Mouse (Mus musculus) hindlimb bud, embryonic 11.5 days (tissue): ENCODE measurements around the gene Gnb3.
"Not testable (repeated sequence)": the region's sequence is repeated elsewhere in the genome, so short reads cannot be mapped to it uniquely, and the experiment has no call there.

Experiments
- DNase-seq: peaks from one replicate; pipeline ENCODE4 v3.0.0-alpha.2; 2012; ENCODE audit warnings: low read depth, low spot score; ENCODE audit errors: extremely low spot score

Gene Gnb3

DNA sequence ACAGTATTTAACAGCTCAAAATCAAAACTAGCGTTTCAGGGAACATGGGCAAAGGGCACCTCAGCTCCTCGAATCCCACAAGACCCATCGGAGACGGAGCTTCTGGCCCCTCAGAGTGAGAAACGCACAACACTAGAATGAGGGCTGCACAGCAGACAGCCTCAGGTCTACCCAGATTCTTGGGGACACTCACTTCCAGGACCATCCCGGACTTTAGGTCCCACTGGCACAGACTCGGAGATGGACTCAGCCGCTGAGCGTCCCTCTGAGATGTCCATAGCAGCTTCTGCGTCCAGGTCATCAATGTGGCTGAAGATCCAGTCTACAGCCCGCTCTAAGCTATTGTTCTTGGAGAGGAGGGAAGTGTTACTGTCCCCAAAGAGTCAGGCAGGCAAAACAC is 22.9 kb downstream of the Gnb3 start:
- no peak for DNase-seq

DNA sequence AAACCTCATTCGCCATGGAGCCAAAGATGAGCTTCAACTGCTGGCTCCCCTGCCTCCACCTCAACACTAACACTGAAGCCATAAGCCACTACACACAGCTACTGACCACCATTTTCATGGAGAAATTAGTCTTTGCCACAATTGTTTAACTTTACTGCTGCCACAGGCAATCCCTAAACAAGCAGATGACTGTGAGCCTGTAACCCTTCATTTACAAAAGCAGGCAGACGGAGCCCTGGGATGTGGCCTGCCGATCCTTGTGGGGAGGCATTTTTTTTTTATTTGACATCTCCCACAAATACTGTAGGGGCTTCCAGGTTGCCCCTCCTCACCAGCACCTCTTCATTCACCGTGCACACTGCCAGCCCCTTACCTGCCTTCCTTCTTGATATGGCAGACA is 23.5 kb downstream of the Gnb3 start:
- DNase-seq, result no peak

DNA sequence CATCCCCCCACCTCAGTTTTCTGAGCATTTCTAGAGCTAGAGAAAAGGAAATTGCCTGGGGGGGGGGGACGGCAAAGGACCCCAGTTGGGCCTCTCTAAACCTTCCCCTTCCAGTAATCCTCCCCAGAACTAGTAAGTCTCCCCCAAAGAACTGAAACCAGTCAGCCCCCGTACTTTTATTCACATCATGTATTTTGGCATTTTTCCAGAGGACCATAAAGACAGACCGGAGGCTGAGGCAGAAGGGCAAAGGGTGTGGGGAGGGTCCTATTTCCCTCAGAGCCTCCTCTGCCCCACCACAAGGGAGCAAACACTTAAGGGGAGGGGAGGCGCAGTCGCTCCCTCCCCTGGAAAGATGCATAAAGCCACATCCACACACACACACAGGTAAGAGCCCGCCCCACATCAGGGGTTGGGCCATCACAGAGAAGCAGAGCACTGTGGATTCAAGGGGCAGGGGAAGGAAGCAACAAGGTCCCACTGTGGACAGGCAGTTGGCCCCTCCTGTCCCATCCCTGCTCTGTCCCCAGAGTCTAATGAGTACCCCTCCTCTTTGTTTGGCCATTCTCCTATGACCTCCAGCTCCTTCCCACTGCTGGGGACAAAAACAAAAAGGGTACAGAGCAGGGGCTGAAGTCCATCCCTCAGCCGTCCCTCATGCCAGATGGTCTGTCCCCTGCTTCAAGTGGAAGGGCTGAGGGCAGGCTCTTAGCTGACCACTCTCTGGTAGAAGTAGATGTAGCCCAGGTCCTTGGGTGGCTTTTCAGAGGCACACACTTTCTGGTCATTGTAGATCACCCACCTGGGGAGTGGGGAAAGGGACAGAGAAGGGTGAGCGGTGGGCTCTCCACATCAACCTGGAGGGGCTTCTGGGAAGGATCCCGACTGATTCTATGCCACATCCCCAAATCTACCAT is 25.0 kb downstream of the Gnb3 start:
- DNase-seq, result no peak

DNA sequence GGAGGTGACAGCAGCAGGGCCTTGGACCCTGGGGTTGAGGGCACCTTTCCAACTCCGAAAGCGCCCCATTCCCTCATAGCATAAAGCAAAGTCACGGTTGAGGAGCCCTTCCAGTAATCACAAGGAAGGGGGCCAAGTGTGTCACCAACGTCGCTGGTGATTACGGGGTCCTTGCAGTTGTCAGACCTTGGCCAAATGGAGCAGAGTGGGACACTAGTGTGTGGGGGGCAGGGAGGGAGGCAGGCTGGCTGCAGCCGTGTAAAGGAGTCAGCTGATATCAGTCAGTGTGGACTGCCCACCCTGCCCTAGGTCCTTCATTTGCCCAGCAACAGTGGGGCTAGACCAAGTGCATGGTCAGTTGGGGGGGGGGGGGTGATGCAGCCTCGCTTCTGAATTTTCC is 25.6 kb downstream of the Gnb3 start:
- DNase-seq, result no peak

DNA sequence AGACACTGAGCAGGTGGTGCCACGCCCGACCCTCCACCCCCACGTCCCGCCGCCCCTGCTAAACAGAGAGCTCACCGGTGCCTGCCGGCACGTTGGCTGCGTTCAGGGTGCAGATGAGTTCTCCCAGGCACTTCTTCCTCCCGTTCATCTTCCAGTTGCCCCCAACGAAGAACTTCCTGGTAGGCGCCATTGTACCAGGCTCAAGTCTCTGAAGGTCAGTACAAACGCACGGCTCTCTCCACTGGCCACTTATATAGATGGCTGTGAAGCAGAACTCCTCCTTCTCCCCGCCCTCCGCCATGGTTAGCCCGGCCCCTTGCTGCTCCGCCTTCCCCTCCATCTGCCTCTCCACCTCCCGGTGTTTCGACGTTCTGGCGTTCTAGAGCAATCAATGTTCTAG is 26.1 kb downstream of the Gnb3 start, which contains the start of gene Tpi1:
Tpi1 (minus strand) TSS at position 364 of the 400 bp plus-strand sequence.
- DNase-seq, result peak; percentile 71

DNA sequence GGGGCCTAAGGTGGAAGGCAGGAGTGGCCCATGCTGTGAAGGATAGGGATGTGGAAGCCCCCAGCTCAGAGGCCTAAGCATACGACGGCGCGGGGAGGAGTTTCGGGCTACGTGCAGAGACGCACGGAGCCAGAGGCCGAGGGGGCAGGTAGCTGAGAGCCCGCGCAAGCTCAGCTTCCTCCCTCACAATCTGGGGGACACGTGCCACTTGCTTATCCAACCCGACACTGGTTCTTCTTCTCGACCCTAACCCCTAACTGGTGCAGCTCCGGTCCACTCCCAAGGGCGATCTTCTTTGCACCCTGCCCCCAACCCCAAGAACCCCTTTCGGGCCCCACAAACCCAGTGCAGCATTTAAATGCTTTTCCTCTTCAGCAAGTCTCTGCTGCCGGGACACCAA is 26.6 kb downstream of the Gnb3 start:
- DNase-seq, result no peak

DNA sequence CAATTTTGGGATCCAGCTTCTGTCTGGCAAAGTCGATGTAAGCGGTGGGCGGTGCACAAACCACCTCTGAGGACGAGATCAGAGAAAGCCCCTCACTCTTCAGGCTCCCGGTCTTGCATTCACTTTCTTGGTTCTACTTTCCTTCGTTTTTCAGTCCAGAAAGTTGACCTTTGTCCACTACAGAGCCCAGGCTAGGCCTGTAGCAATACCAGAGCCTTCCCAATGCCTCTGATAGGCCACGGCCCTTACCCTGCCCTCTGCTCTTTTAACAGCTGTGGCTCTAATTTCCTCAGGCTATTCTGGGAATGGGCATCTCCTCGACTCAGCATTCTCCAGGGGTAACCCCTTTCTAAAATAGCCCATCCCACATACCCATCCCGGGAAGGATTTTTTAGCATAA is 27.2 kb downstream of the Gnb3 start:
- no peak for DNase-seq

DNA sequence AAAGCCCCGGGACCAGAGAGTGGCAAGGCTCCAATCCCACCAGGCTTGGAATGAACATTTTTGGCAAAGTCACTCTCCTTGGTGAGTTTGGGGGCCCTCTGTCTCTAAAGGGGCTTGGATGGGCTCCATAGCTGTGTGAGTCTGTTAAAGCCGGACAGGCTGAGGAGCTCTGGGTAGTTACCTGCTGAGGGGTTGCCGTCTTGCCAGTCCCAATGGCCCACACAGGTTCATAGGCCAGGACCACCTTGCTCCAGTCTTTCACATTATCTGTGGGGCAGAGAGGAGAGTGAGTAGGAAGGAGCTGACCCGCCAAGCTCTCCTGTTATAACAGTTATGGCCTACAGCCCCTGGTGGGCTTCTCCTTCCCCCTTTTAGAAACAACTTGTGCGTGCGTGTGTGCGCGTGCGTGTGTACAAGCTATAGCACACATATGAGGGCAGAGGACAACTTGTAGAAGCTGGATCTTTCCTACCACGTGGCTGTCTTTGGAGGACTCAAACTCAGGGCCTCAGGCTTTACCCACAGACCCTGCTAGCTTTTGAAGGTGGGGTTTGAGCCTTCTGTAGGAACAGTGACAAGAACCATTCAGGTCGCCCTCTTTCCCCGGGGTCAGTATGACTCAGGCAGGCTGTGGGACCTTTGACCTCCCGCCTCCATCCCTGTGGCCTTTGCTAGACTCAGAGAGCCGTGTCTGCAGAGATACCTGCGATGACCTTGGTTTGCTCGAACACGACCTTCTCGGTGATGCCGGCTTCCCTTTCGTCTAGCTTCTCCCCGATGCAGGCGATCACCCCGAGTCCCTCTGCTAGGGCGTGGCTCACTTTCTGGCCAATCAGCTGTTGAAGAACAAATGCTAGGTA is 28.1 kb downstream of the Gnb3 start:
- DNase-seq, result no peak

DNA sequence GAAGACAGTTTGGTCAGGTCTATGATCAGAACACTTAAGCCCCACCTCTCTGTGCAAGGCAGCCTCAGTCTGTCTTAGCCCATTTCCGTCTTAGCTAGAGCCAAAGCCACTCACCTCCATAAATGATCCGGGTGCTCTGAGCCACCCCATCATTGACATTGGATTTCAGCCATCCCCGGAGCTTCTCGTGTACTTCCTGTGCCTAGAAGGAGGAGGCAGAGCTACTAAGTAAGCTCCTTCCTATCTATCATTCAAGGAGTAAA is 28.7 kb downstream of the Gnb3 start:
- DNase-seq, result no peak

DNA sequence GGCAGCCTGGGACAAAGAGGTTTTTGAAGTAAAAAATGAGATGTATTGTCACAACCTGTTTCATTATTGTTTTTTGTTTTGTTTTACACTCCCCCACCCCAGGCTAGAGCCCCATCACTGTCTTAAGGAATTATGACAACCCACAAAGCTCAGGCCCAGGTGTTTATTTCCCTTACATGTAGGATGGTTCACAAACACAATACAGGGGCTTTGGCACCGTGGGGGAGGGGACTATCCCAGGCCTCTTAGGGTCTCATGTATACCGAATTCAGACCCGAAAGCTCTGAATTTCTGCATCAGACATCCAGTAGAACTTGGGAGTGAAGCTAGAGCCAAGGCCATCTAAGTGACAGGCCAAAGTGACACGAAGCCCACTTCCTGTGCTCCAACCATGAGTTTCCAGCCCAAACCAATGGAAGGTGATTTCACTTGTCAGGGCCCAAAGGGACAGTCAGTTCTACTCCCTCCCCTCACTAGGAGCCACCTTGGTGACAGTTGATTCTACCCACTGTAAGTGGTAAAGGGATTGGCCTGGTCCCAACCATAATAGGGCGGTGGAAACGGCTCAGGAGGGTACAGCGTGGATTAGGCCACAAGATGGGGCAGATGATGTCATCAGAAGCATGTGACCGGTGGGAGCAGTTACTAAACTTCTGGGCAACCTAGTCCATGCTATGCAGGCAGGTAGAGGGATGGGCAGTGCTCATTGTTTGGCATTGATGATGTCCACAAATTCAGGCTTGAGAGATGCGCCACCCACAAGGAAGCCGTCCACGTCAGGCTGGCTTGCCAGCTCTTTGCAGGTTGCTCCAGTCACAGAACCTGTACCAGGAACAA is 29.3 kb downstream of the Gnb3 start:
- DNase-seq, result not testable (repeated sequence)

DNA sequence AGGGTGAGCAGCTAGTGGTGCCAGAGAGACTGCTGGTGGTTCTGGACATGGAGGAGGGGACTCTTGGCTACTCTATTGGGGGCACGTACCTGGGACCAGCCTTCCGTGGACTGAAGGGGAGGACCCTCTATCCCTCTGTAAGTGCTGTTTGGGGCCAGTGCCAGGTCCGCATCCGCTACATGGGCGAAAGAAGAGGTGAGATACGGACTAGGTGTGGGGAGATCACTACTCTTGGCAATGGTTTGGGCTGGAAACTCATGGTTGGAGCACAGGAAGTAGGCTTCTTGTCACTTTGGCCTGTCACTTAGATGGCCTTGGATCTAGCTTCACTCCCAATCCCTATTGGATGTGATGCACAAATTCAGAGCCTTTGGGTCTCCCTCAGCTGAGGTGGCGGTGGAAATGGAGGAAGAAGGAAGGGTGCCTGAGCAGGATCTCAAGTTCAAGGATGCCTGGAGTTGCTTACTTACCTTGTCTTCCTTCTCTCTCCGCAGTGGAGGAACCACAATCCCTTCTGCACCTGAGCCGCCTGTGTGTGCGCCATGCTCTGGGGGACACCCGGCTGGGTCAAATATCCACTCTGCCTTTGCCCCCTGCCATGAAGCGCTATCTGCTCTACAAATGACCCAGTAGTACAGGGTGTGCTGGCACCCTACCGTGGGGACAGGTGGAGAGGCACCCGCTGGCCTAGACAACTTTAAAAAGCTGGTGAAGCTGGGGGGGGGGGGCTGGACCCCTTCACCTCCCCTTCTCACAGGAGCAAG is 30.1 kb downstream of the Gnb3 start:
- DNase-seq, result no peak

DNA sequence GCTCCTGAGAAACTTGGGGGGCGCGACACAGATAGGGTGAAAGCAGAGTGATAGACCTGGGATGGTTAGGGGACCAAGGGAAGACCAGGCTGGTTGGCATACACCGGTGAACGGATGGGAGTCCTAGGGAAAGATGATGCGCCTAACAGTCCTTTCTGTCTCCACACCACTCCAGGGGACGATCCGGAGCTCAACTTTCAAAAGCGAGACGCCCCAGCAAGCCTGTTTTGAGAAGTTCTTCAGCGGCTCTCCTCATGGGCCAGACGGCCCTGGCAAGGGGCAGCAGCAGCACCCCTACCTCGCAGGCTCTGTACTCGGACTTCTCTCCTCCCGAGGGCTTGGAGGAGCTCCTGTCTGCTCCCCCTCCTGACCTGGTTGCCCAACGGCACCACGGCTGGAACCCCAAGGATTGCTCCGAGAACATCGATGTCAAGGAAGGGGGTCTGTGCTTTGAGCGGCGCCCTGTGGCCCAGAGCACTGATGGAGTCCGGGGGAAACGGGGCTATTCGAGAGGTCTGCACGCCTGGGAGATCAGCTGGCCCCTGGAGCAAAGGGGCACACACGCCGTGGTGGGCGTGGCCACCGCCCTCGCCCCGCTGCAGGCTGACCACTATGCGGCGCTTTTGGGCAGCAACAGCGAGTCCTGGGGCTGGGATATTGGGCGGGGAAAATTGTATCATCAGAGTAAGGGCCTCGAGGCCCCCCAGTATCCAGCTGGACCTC is 30.9 kb downstream of the Gnb3 start:
- no peak for DNase-seq

DNA sequence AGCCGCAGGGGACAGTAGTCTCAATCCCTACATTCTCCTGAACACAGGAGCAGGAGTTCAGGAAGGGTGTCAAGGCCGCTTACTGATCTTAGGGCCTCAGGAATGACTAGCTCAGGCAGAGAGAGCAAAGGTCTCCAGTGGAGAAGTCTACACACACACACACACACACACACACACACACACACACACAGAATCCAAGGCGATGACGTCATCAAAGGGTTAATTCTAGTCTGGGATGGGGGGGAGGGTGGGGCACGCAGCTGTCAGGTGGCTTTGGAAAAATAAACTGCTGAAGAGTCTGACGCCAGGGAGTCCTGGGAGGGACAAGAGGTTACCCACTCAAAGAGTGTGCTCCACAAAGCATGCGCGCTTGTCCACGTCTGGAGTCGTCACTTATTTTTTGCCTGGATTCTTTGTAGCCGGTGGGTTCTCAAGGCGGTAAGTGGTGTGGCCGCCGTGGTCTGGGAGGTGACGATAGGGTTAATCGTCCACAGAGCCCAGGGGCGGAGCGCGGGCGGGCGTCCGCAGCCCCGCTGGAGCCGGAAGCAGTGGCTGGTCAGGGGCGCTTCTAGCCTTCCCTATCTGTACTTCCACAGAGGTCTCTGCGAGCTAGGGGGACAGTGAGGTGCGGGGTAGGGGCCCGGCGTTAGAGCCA is 31.6 kb downstream of the Gnb3 start, which contains the start of gene Spsb2:
Spsb2 (plus strand) TSS at position 304 of the 655 bp plus-strand sequence.
- DNase-seq, result no peak

DNA sequence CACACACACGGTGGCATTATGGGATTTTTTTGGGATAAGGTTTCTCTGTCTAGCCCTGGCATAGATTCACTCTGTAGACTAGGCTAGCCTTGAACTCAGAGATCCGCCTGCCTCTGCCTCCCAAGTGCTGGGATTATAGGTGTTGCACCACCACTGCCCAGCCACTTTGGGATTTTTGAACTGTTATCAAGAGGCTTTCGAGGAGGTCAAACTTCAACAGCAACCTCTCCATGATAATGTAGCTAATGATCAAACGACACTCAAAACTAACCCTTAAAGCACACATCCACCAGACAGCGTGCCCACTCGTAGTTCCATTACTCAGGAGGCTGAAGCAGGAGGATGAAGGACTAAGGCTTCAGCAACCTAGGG is 32.1 kb downstream of the Gnb3 start:
- DNase-seq, result no peak

DNA sequence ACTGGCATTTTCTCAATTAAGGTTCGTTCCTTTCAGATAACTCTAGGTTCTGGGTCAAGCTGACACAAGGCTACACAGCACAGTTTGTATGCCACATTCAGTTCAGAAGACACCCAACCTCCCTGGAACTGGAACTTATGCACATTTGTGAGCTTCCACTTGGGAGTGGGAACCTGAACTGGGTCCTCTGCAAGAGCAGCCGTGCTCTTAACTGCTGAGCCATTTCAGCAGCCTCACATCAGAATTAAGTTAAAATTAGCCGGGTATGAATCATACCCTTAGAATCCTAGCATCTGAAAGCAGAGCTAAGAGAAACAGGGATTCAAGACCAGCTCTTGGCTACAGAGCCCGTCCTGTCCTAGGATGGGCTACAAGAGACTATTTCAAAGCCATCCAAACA is 32.7 kb downstream of the Gnb3 start:
- DNase-seq, result no peak

DNA sequence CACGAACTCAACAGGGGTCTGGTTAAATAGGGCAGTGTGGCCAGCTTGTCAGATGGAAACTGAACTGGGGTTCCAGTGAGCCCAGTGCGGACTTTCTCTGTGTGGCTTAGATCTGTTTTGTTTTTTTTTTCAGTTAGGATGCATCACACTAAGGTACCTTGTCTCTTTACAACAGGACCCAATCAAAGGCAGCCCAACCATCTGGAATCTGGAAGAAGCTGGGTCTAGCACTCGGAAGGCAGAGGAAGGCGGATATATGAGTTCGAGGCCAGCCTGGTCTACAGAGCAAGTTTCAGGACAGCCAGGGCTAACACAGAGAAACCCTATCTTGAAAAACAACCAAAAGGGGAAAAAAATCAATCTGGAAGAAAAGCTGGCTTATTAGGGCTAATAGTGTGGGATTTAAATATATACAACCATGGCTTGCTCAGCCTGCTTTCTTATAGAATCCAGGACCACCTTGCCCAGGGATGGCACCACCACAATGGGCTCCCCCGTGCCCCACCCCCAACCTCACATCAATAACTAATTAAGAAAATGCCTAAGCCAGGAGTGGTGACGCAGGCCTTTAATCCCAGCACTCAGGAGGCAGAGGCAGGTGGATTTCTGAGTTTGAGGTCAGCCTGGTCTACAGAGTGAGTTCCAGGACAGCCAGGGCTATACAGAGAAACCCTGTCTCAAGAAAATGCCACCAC is 33.5 kb downstream of the Gnb3 start:
- no peak for DNase-seq

DNA sequence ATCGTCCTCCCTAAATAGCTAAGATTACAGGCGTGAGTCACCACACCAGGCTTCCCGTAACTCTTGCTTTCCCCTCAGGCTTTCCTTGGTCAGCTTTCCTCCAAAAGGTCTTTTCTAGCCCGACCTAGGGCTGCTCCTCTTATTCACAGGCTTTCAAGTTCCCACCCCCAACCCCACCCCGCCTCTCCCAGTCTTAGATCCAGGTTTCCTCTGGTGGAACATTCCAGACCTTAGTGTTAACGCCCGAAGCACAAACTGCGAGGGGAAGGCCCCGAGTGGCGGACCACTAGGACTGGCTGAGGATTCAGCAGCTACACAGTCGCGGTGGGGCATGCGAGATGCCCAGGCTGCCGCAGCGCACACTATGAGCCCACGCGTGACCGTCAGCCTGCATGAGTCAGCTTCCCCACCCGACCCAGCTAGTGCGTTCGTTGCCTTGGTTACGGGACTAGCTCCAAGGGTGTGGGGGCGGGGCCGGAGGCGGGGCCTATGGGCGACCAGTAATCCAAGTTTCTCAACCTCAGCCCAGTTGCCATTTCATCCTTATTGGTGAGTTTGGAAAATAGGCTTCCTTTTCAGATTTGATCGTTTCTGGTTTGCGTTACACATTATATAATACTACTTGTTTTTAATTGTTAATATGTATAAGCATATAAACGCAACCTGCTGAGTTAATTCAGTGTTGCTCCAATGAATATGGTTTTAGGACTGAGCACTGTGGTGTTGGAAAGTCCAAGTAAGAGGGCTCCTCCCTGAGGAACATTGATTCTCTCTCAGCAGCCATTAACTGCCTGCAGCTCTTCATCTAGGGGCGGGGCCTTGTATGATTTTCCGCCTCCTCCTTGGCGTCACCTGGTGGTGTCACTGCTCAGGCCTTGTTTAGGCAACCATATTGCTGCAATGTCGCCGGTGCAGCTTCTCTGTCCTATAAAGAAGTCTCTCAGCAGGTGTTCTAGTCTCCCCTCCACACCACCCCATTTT is 34.4 kb downstream of the Gnb3 start:
- DNase-seq, result no peak

DNA sequence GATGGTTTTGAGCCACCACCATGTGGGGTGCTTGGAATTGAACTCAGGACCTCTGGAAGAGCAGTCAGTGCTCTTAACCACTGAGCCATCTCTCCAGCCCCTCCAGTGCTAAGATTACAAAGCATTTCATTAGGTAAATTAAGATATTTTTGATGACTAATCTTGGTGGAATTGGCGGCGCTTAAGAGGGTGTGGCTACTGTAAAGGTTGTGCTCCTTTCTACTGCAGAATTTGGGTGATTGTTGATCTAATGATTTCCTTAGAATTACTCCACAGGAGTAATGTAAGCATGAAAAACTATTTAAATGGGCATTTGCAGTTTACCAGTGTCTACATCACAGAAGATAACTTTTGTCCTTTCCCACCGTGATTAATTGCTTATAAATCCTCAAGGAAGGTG is 35.7 kb downstream of the Gnb3 start:
- DNase-seq, result no peak
